Mouse (Mus musculus): ENCODE data around the gene Prmt7.

GRCm38 (mm10) chr8:106232751-106233150 lies 22.0 kb downstream of the Prmt7 start:
- TF ChIP-seq CTCF (IDR thresholded peaks at IDR 0.05; ENCODE audit: insufficient read depth, low read length) (no peak), POLR2A (IDR thresholded peaks at IDR 0.05; ENCODE audit: borderline replicate concordance, extremely low read depth, low read depth, low read length) (no peak)
